Mouse (Mus musculus): ENCODE results near the gene Sesn3. TPM values are rescaled to one million over a fixed set of nuclear protein-coding genes. Genes with fewer than 3 reads are reported as not detected.

Sesn3 gene
- polyA plus RNA-seq, 1 experiment from 2014 or later: 18.5 TPM

Other genes starting within 250 kb of the Sesn3 start
- gene Endod1, start 106.4 kb downstream of the Sesn3 start, polyA plus RNA-seq (2014; fragmentation: Nextera tagmentation; extraction: Ambion mirVana): 7.1 and 8.7 TPM in 2 replicates
- 0.07 and 0.12 TPM in 2 replicates for gene Kdm4d, start 225.4 kb downstream of the Sesn3 start, polyA plus RNA-seq (2014; fragmentation: Nextera tagmentation; extraction: Ambion mirVana)
- 116 and 122 TPM in 2 replicates for gene Cwc15, start 225.6 kb downstream of the Sesn3 start, polyA plus RNA-seq (2014; fragmentation: Nextera tagmentation; extraction: Ambion mirVana)

Measured in heart, embryonic 14.5 days (tissue).